ENCODE assay signal across 7 mouse cellular contexts in genomic region chr12:12680371-12680921, GRCm38 (mm10).
DNase-seq lines count a peak whose midpoint lies in the region; ATAC-seq and TF ChIP-seq lines count a peak whose summit lies in the region.

No protein-coding gene starts in this region.

- DNase-seq in adrenal gland, postnatal 14 days: peak; percentile 37
- peak; percentile 41 for DNase-seq in left cerebral cortex, adult 11 months (ENCODE audit: low spot score)
- no peak for DNase-seq in spleen, adult 18-20 months
- DNase-seq in urinary bladder, adult 18-20 months (ENCODE audit: low spot score in 2 of 2): no peak

- H3K27me3 ChIP-seq in heart, embryonic 13.5 days (replicated peaks): no peaks in the 10 kb centered on the region
- H3K27me3 ChIP-seq in midbrain, embryonic 16.5 days (ENCODE audit: control insufficient read depth, insufficient read depth, low read depth, low read length): no peaks in the 10 kb centered on the region

- no peaks in the 10 kb centered on the region for H3K9me3 ChIP-seq in heart, embryonic 13.5 days
- H3K9me3 ChIP-seq in midbrain, embryonic 16.5 days (replicated peaks; ENCODE audit: control insufficient read depth, low read length, poor library complexity, severe bottlenecking): no peaks in the 10 kb centered on the region

- no peak for ATAC-seq in heart, embryonic 13.5 days (ENCODE audit: extremely low read depth, insufficient number of reproducible peaks, low FRiP score, low TSS enrichment)
- peak; percentile 89 for ATAC-seq in midbrain, embryonic 16.5 days

- 15% methylated on average over 14 of the region's 14 CpGs for WGBS in heart, embryonic 13.5 days
- 3% methylated on average over 14 of the region's 14 CpGs for WGBS in midbrain, embryonic 16.5 days

- H3K9ac ChIP-seq in heart, embryonic 13.5 days: peak overlapping the region; percentile 78
- peak overlapping the region; percentile 62 for H3K9ac ChIP-seq in midbrain, embryonic 16.5 days (ENCODE audit: low read depth, low read length)

- 0 out of 2 replicates have a peak overlapping the region, but pooled peaks have one; percentile 33 for H3K27ac ChIP-seq in cortical plate, adult 2 months (ENCODE audit: insufficient read depth, low read length)
- peak overlapping the region; percentile 78 for H3K27ac ChIP-seq in heart, embryonic 13.5 days (replicated peaks)
- H3K27ac ChIP-seq in midbrain, embryonic 16.5 days (ENCODE audit: low read length): peak overlapping the region; percentile 88

- peaks cover 3% of the 10 kb centered on the region; the same call in 1 of the 2 replicates for H3K4me1 ChIP-seq in cortical plate, adult 2 months (ENCODE audit: control insufficient read depth, insufficient read depth, low read length)
- peaks cover 44% of the 10 kb centered on the region for H3K4me1 ChIP-seq in heart, embryonic 13.5 days
- H3K4me1 ChIP-seq in midbrain, embryonic 16.5 days (ENCODE audit: control insufficient read depth, insufficient read depth, low read length): peaks cover 27% of the 10 kb centered on the region

- no peak for TF ChIP-seq CTCF in cortical plate, adult 2 months (IDR thresholded peaks at IDR 0.05; ENCODE audit: extremely low read depth, insufficient read depth, low read length)

- H3K4me3 ChIP-seq in cortical plate, adult 2 months (ENCODE audit: insufficient read depth, low read length): peak overlapping the region; percentile 35
- H3K4me3 ChIP-seq in heart, embryonic 13.5 days: peak overlapping the region; percentile 40
- H3K4me3 ChIP-seq in midbrain, embryonic 16.5 days (ENCODE audit: low read depth, low read length): peak overlapping the region; percentile 28

- H3K4me2 ChIP-seq in heart, embryonic 13.5 days: peak overlapping the region; percentile 69
- peak overlapping the region; percentile 49 for H3K4me2 ChIP-seq in midbrain, embryonic 16.5 days (ENCODE audit: low read length)

- peak; percentile 61; the same call in 1 of the 2 replicates for TF ChIP-seq POLR2A in cortical plate, adult 2 months (IDR thresholded peaks at IDR 0.05; ENCODE audit: extremely low read depth, insufficient read depth, low read length)

- no peaks in the 10 kb centered on the region for H3K36me3 ChIP-seq in heart, embryonic 13.5 days
- no peaks in the 10 kb centered on the region for H3K36me3 ChIP-seq in midbrain, embryonic 16.5 days (ENCODE audit: control insufficient read depth, insufficient read depth, low read length)

Comparison
In these comparisons a context has a peak if more than half of its experiments do, and no peak if none do; other contexts are left out.
1. DNase-seq: peak in adrenal gland, postnatal 14 days (single experiment) and left cerebral cortex, adult 11 months (single experiment); none in spleen, adult 18-20 months (0 of 2) and urinary bladder, adult 18-20 months (0 of 2).
2. H3K27ac ChIP-seq: peak in every context shown above with its lines; median percentile 88 in midbrain, embryonic 16.5 days; 78 in heart, embryonic 13.5 days; 33 in cortical plate, adult 2 months.
3. Peak in every context shown above with its lines, with median percentiles within 50 percentile points of each other: H3K4me3 ChIP-seq.